Mouse (Mus musculus): ENCODE data around the gene Spdye4b. TPM values are rescaled to one million over a fixed set of nuclear protein-coding genes. Genes with fewer than 3 reads are reported as not detected.
"Not testable (repeated sequence)": the region's sequence is repeated elsewhere in the genome, so short reads cannot be mapped to it uniquely, and the experiment has no call there.

Spdye4b gene
- 0.11 TPM in 1 of 2 replicates, not detected in the other for polyA plus RNA-seq (2015; fragmentation: Nextera tagmentation; extraction: Ambion mirVana)

- peaks cover 26% of the 10 kb centered on the region for H3K36me3 ChIP-seq (ENCODE audit: control insufficient read depth, insufficient read depth, low read length)
- peak within 1 kb of the TSS; percentile 91 for H3K9ac ChIP-seq (ENCODE audit: low read length)
- H3K4me3 ChIP-seq (ENCODE audit: low read length) = peak within 1 kb of the TSS; percentile 75
- peak within 1 kb of the TSS; percentile 76; the same call in 1 of the 2 replicates for H3K27ac ChIP-seq (ENCODE audit: low read length)
- peak within 1 kb of the TSS; percentile 84 for H3K4me2 ChIP-seq (ENCODE audit: low read depth, low read length)
- H3K4me1 ChIP-seq (replicated peaks; ENCODE audit: control insufficient read depth, insufficient read depth, low read length) = peaks cover 12% of the 10 kb centered on the region
- ATAC-seq (ENCODE audit: low read depth) = peak; percentile 98
- H3K27me3 ChIP-seq (ENCODE audit: control insufficient read depth, insufficient read depth, low read depth, low read length) = no peaks in the 10 kb centered on the region
- under 1% methylated on average over 58 of the region's 58 CpGs for WGBS
- no peaks in the 10 kb centered on the region for H3K9me3 ChIP-seq (ENCODE audit: control insufficient read depth, low read length)
Observed at GRCm38 (mm10) chr5:143180255-143181076, at the start of gene Spdye4b, which contains the start of gene Rbak. TSS of gene Spdye4b (plus strand) at chr5:143181017. TSS of gene Rbak (minus strand) at chr5:143180775.

DNA sequence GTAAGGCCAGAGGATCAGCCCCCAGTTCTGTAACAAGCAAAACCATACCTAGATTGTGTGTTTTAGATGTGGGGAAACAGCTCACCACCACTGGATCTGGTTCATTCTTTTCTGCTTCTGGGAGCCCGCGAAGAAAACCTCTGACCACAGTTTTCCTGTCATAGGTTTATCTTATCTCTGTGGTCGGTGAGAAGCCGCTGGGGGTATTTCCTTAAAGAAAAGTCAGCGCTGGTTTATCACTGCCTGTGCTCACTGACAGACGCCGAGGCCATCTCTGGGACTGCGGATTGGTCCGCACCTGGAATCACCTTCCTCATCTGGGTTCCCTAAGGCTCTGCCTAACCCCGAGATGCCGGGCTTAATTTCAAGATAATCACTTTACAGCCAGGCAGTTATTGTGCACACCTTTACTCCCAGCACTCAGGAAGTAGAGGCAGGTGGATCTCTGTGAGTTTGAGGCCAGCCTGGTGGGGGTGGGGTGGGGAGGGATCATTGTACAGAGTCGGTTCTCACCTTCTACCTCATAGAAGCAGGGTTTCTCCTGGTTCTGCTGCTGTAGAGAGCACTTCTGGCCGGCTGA, 47.8 kb upstream of the Spdye4b start:
- Histone ChIP-seq H3K27me3 (ENCODE audit: control insufficient read depth, insufficient read depth, low read depth, low read length) (no peaks in the 10 kb centered on the region), H3K36me3 (ENCODE audit: control insufficient read depth, insufficient read depth, low read length) (no peaks in the 10 kb centered on the region), H3K9ac (ENCODE audit: low read length) (no peak overlapping the region), H3K4me2 (ENCODE audit: low read depth, low read length) (no peak overlapping the region), H3K9me3 (ENCODE audit: control insufficient read depth, low read length) (peaks cover 9% of the 10 kb centered on the region; the same call in 1 of the 2 replicates), H3K4me1 (replicated peaks; ENCODE audit: control insufficient read depth, insufficient read depth, low read length) (no peaks in the 10 kb centered on the region), H3K4me3 (ENCODE audit: low read length) (no peak overlapping the region), H3K27ac (ENCODE audit: low read length) (no peak overlapping the region)
- WGBS = 53% methylated on average over 13 of the region's 13 CpGs
- ATAC-seq (ENCODE audit: low read depth) = no peak

- not testable (repeated sequence) for H3K4me3 ChIP-seq (ENCODE audit: low read length); ATAC-seq (ENCODE audit: low read depth); H3K27me3 ChIP-seq (ENCODE audit: control insufficient read depth, insufficient read depth, low read depth, low read length); H3K4me2 ChIP-seq (ENCODE audit: low read depth, low read length); H3K4me1 ChIP-seq (replicated peaks; ENCODE audit: control insufficient read depth, insufficient read depth, low read length); H3K9me3 ChIP-seq (ENCODE audit: control insufficient read depth, low read length); H3K9ac ChIP-seq (ENCODE audit: low read length); H3K27ac ChIP-seq (ENCODE audit: low read length); H3K36me3 ChIP-seq (ENCODE audit: control insufficient read depth, insufficient read depth, low read length)
- WGBS = 80% methylated on average over 3 of the region's 6 CpGs
Observed at GRCm38 (mm10) chr5:143134216-143135010, 46.4 kb upstream of the Spdye4b start.

- no peak overlapping the region for H3K4me2 ChIP-seq (ENCODE audit: low read depth, low read length)
- no peak overlapping the region for H3K4me3 ChIP-seq (ENCODE audit: low read length)
- no peaks in the 10 kb centered on the region for H3K27me3 ChIP-seq (ENCODE audit: control insufficient read depth, insufficient read depth, low read depth, low read length)
- no peak overlapping the region for H3K9ac ChIP-seq (ENCODE audit: low read length)
- peaks cover 4% of the 10 kb centered on the region; the same call in 1 of the 2 replicates for H3K9me3 ChIP-seq (ENCODE audit: control insufficient read depth, low read length)
- H3K4me1 ChIP-seq (replicated peaks; ENCODE audit: control insufficient read depth, insufficient read depth, low read length) = no peaks in the 10 kb centered on the region
- H3K27ac ChIP-seq (ENCODE audit: low read length) = no peak overlapping the region
- ATAC-seq (ENCODE audit: low read depth) = no peak
- WGBS = 83% methylated on average over 7 of the region's 7 CpGs
- H3K36me3 ChIP-seq (ENCODE audit: control insufficient read depth, insufficient read depth, low read length) = no peaks in the 10 kb centered on the region
Observed at GRCm38 (mm10) chr5:143135042-143135441, 45.8 kb upstream of the Spdye4b start.

- Histone ChIP-seq H3K4me1 (replicated peaks; ENCODE audit: control insufficient read depth, insufficient read depth, low read length) (no peaks in the 10 kb centered on the region), H3K9me3 (ENCODE audit: control insufficient read depth, low read length) (no peaks in the 10 kb centered on the region), H3K27ac (ENCODE audit: low read length) (no peak overlapping the region), H3K4me2 (ENCODE audit: low read depth, low read length) (no peak overlapping the region), H3K4me3 (ENCODE audit: low read length) (no peak overlapping the region), H3K9ac (ENCODE audit: low read length) (no peak overlapping the region), H3K27me3 (ENCODE audit: control insufficient read depth, insufficient read depth, low read depth, low read length) (no peaks in the 10 kb centered on the region), H3K36me3 (ENCODE audit: control insufficient read depth, insufficient read depth, low read length) (no peaks in the 10 kb centered on the region)
- 82% methylated on average over 13 of the region's 13 CpGs for WGBS
- ATAC-seq (ENCODE audit: low read depth) = no peak
Observed at GRCm38 (mm10) chr5:143137580-143137979, 43.2 kb upstream of the Spdye4b start.

- Histone ChIP-seq H3K27ac (ENCODE audit: low read length) (no peak within 1 kb of the TSS), H3K9me3 (ENCODE audit: control insufficient read depth, low read length) (peaks cover 2% of the 10 kb centered on the region; the same call in 1 of the 2 replicates), H3K4me2 (ENCODE audit: low read depth, low read length) (no peak within 1 kb of the TSS), H3K27me3 (ENCODE audit: control insufficient read depth, insufficient read depth, low read depth, low read length) (no peaks in the 10 kb centered on the region), H3K4me3 (ENCODE audit: low read length) (no peak within 1 kb of the TSS), H3K9ac (ENCODE audit: low read length) (no peak within 1 kb of the TSS), H3K36me3 (ENCODE audit: control insufficient read depth, insufficient read depth, low read length) (no peaks in the 10 kb centered on the region), H3K4me1 (replicated peaks; ENCODE audit: control insufficient read depth, insufficient read depth, low read length) (no peaks in the 10 kb centered on the region)
- 69% methylated on average over 3 of the region's 3 CpGs for WGBS
- no peak for ATAC-seq (ENCODE audit: low read depth)
Observed at GRCm38 (mm10) chr5:143147481-143147880, 33.3 kb upstream of the Spdye4b start, which contains the start of gene Olfr718-ps1. TSS of gene Olfr718-ps1 (minus strand) at chr5:143147581.

GRCm38 (mm10) chr5:143148661-143149060, 32.2 kb upstream of the Spdye4b start:
- Histone ChIP-seq H3K27ac (ENCODE audit: low read length) (no peak overlapping the region), H3K4me1 (replicated peaks; ENCODE audit: control insufficient read depth, insufficient read depth, low read length) (no peaks in the 10 kb centered on the region), H3K36me3 (ENCODE audit: control insufficient read depth, insufficient read depth, low read length) (no peaks in the 10 kb centered on the region), H3K4me3 (ENCODE audit: low read length) (no peak overlapping the region), H3K9me3 (ENCODE audit: control insufficient read depth, low read length) (peaks cover 2% of the 10 kb centered on the region; the same call in 1 of the 2 replicates), H3K9ac (ENCODE audit: low read length) (no peak overlapping the region), H3K4me2 (ENCODE audit: low read depth, low read length) (no peak overlapping the region), H3K27me3 (ENCODE audit: control insufficient read depth, insufficient read depth, low read depth, low read length) (no peaks in the 10 kb centered on the region)
- 86% methylated on average over 5 of the region's 5 CpGs for WGBS
- ATAC-seq (ENCODE audit: low read depth) = no peak

DNA sequence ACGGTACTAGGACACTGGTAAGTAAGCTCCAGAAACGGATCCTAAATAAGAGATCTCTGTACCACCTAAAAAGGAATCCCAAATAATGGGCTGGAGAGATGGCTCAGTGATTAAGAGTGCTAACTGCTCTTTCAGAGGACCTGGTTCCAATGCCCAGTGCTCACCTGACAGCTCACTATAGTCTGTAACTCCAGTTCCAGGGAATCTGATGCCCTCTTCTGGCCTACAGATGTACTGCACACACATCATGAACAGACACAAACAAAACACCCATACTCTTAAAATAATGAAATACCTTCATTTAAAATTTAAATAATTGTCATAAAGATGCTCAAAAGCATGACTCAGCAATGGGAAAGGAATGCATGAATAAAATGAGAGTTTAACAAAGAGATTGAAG, 31.3 kb upstream of the Spdye4b start:
- H3K4me3 ChIP-seq (ENCODE audit: low read length) = no peak overlapping the region

DNA sequence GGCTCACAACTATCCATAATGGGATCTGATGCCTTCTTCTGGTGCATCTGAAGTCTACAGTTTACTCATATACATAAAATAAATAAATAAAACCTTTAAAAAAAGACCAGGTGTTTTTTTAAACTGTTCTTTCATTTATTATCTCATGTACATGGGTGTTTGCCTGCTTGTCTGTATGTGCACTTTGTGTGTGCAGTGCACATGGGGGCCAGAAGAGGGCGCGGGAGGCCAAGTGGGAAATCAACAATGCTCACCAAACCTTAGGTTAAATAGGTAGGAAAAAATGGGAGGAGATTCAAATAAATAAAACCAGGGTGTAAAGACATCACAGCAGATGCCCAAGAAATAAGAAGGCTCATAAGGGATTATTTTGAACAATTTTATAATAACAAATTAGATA, 30.8 kb upstream of the Spdye4b start:
- Histone ChIP-seq H3K27ac (ENCODE audit: low read length) (no peak overlapping the region), H3K27me3 (ENCODE audit: control insufficient read depth, insufficient read depth, low read depth, low read length) (no peaks in the 10 kb centered on the region), H3K4me2 (ENCODE audit: low read depth, low read length) (no peak overlapping the region), H3K9ac (ENCODE audit: low read length) (no peak overlapping the region), H3K4me1 (replicated peaks; ENCODE audit: control insufficient read depth, insufficient read depth, low read length) (no peaks in the 10 kb centered on the region), H3K36me3 (ENCODE audit: control insufficient read depth, insufficient read depth, low read length) (no peaks in the 10 kb centered on the region), H3K4me3 (ENCODE audit: low read length) (no peak overlapping the region), H3K9me3 (ENCODE audit: control insufficient read depth, low read length) (peaks cover 2% of the 10 kb centered on the region; the same call in 1 of the 2 replicates)
- 81% methylated on average over 2 of the region's 2 CpGs for WGBS
- no peak for ATAC-seq (ENCODE audit: low read depth)

More for the DNA sequence above, 31.3 kb upstream of the Spdye4b start:
- WGBS = 95% methylated on average over 2 of the region's 2 CpGs
- no peaks in the 10 kb centered on the region for H3K36me3 ChIP-seq (ENCODE audit: control insufficient read depth, insufficient read depth, low read length)
- ATAC-seq (ENCODE audit: low read depth) = no peak
- H3K27me3 ChIP-seq (ENCODE audit: control insufficient read depth, insufficient read depth, low read depth, low read length) = no peaks in the 10 kb centered on the region
- no peak overlapping the region for H3K9ac ChIP-seq (ENCODE audit: low read length)
- H3K4me1 ChIP-seq (replicated peaks; ENCODE audit: control insufficient read depth, insufficient read depth, low read length) = no peaks in the 10 kb centered on the region
- H3K4me2 ChIP-seq (ENCODE audit: low read depth, low read length) = no peak overlapping the region
- no peak overlapping the region for H3K27ac ChIP-seq (ENCODE audit: low read length)
- H3K9me3 ChIP-seq (ENCODE audit: control insufficient read depth, low read length) = peaks cover 2% of the 10 kb centered on the region; the same call in 1 of the 2 replicates
